Mouse (Mus musculus): ENCODE measurements at regions not wholly inside any gene's neighbourhood (a gene's known extent, or its start where the extent isn't known, plus 50 kb on each side); places are given as distances from the start of the nearest gene placed in this dataset.

GRCm38 (mm10) chr5:43071541-43071940, 161.4 kb upstream of the Cpeb2 start:
- no peaks in the 10 kb centered on the region for H3K27me3 ChIP-seq (ENCODE audit: insufficient read depth, low read length)
- no peak for ATAC-seq
- H3K27ac ChIP-seq = no peak overlapping the region
- H3K4me2 ChIP-seq (ENCODE audit: low read depth, low read length) = no peak overlapping the region
- TF ChIP-seq CTCF (IDR thresholded peaks at IDR 0.05; ENCODE audit: low read depth) = no peak
- no peaks in the 10 kb centered on the region for H3K9me3 ChIP-seq (ENCODE audit: low read length)
- no peak overlapping the region for H3K4me3 ChIP-seq (ENCODE audit: low read length)
- DNase-seq (ENCODE audit: low spot score) = no peak
- H3K9ac ChIP-seq (replicated peaks; ENCODE audit: low read length) = no peak overlapping the region
- no peaks in the 10 kb centered on the region for H3K4me1 ChIP-seq (ENCODE audit: insufficient read depth, low read length)
- no peaks in the 10 kb centered on the region for H3K36me3 ChIP-seq (ENCODE audit: insufficient read depth, low read length)
- 92% methylated on average over 3 of the region's 3 CpGs for WGBS

- H3K9me3 ChIP-seq (ENCODE audit: low read length) = no peaks in the 10 kb centered on the region
- WGBS = 85% methylated on average over 2 of the region's 2 CpGs
- no peaks in the 10 kb centered on the region for H3K27me3 ChIP-seq (ENCODE audit: insufficient read depth, low read length)
- H3K36me3 ChIP-seq (ENCODE audit: insufficient read depth, low read length) = no peaks in the 10 kb centered on the region
- TF ChIP-seq CTCF (IDR thresholded peaks at IDR 0.05; ENCODE audit: low read depth) = no peak
- H3K4me1 ChIP-seq (ENCODE audit: insufficient read depth, low read length) = no peaks in the 10 kb centered on the region
- no peak overlapping the region for H3K9ac ChIP-seq (replicated peaks; ENCODE audit: low read length)
- H3K27ac ChIP-seq = no peak overlapping the region
- no peak overlapping the region for H3K4me3 ChIP-seq (ENCODE audit: low read length)
- H3K4me2 ChIP-seq (ENCODE audit: low read depth, low read length) = no peak overlapping the region
- no peak for ATAC-seq
- no peak for DNase-seq (ENCODE audit: low spot score)
These were observed 160.6 kb upstream of the Cpeb2 start for GRCm38 (mm10) chr5:43072340-43072739.

GRCm38 (mm10) chr5:43074536-43074935, 158.4 kb upstream of the Cpeb2 start:
- TF ChIP-seq CTCF (IDR thresholded peaks at IDR 0.05; ENCODE audit: low read depth) = no peak
- H3K27ac ChIP-seq = no peak overlapping the region
- no peaks in the 10 kb centered on the region for H3K36me3 ChIP-seq (ENCODE audit: insufficient read depth, low read length)
- 86% methylated on average over 3 of the region's 3 CpGs for WGBS
- no peak for DNase-seq (ENCODE audit: low spot score)
- H3K9me3 ChIP-seq (ENCODE audit: low read length) = no peaks in the 10 kb centered on the region
- no peaks in the 10 kb centered on the region for H3K27me3 ChIP-seq (ENCODE audit: insufficient read depth, low read length)
- H3K4me2 ChIP-seq (ENCODE audit: low read depth, low read length) = no peak overlapping the region
- H3K9ac ChIP-seq (replicated peaks; ENCODE audit: low read length) = no peak overlapping the region
- no peak overlapping the region for H3K4me3 ChIP-seq (ENCODE audit: low read length)
- H3K4me1 ChIP-seq (ENCODE audit: insufficient read depth, low read length) = no peaks in the 10 kb centered on the region
- no peak for ATAC-seq

GRCm38 (mm10) chr5:43080252-43080651, 152.7 kb upstream of the Cpeb2 start:
- DNase-seq (ENCODE audit: low spot score) = no peak
- Histone ChIP-seq H3K27me3 (ENCODE audit: insufficient read depth, low read length) (no peaks in the 10 kb centered on the region), H3K36me3 (ENCODE audit: insufficient read depth, low read length) (no peaks in the 10 kb centered on the region), H3K27ac (no peak overlapping the region), H3K4me2 (ENCODE audit: low read depth, low read length) (no peak overlapping the region), H3K9me3 (ENCODE audit: low read length) (no peaks in the 10 kb centered on the region), H3K4me1 (ENCODE audit: insufficient read depth, low read length) (no peaks in the 10 kb centered on the region), H3K9ac (replicated peaks; ENCODE audit: low read length) (no peak overlapping the region), H3K4me3 (ENCODE audit: low read length) (no peak overlapping the region)
- ATAC-seq = no peak
- no peak for TF ChIP-seq CTCF (IDR thresholded peaks at IDR 0.05; ENCODE audit: low read depth)
- WGBS = 91% methylated on average over 1 of the region's 1 CpGs

- 67% methylated on average over 11 of the region's 11 CpGs for WGBS
- TF ChIP-seq CTCF (IDR thresholded peaks at IDR 0.05; ENCODE audit: low read depth) = no peak
- H3K9ac ChIP-seq (replicated peaks; ENCODE audit: low read length) = no peak overlapping the region
- no peaks in the 10 kb centered on the region for H3K9me3 ChIP-seq (ENCODE audit: low read length)
- no peak overlapping the region for H3K4me3 ChIP-seq (ENCODE audit: low read length)
- H3K27me3 ChIP-seq (ENCODE audit: insufficient read depth, low read length) = no peaks in the 10 kb centered on the region
- ATAC-seq = no peak
- no peak overlapping the region for H3K4me2 ChIP-seq (ENCODE audit: low read depth, low read length)
- H3K36me3 ChIP-seq (ENCODE audit: insufficient read depth, low read length) = no peaks in the 10 kb centered on the region
- H3K4me1 ChIP-seq (ENCODE audit: insufficient read depth, low read length) = no peaks in the 10 kb centered on the region
- DNase-seq (ENCODE audit: low spot score) = no peak
- no peak overlapping the region for H3K27ac ChIP-seq
These were observed 151.1 kb upstream of the Cpeb2 start for GRCm38 (mm10) chr5:43081561-43082534.

GRCm38 (mm10) chr5:43087077-43087476, 145.9 kb upstream of the Cpeb2 start:
- no peak for DNase-seq (ENCODE audit: low spot score)
- no peak for ATAC-seq
- H3K9me3 ChIP-seq (ENCODE audit: low read length) = no peaks in the 10 kb centered on the region
- no peak for TF ChIP-seq CTCF (IDR thresholded peaks at IDR 0.05; ENCODE audit: low read depth)
- H3K4me1 ChIP-seq (ENCODE audit: insufficient read depth, low read length) = no peaks in the 10 kb centered on the region
- H3K9ac ChIP-seq (replicated peaks; ENCODE audit: low read length) = no peak overlapping the region
- no peak overlapping the region for H3K27ac ChIP-seq
- H3K36me3 ChIP-seq (ENCODE audit: insufficient read depth, low read length) = no peaks in the 10 kb centered on the region
- no peak overlapping the region for H3K4me2 ChIP-seq (ENCODE audit: low read depth, low read length)
- H3K27me3 ChIP-seq (ENCODE audit: insufficient read depth, low read length) = no peaks in the 10 kb centered on the region
- no peak overlapping the region for H3K4me3 ChIP-seq (ENCODE audit: low read length)
- WGBS = 93% methylated on average over 2 of the region's 2 CpGs

GRCm38 (mm10) chr5:43087907-43088387, 145.0 kb upstream of the Cpeb2 start:
- H3K4me2 ChIP-seq (ENCODE audit: low read depth, low read length) = no peak overlapping the region
- WGBS = 55% methylated on average over 8 of the region's 8 CpGs
- ATAC-seq (peak; percentile 35; the same call in 1 of the 2 replicates), DNase-seq (ENCODE audit: low spot score) (no peak)
- no peaks in the 10 kb centered on the region for H3K9me3 ChIP-seq (ENCODE audit: low read length)
- no peaks in the 10 kb centered on the region for H3K4me1 ChIP-seq (ENCODE audit: insufficient read depth, low read length)
- no peak overlapping the region for H3K9ac ChIP-seq (replicated peaks; ENCODE audit: low read length)
- no peaks in the 10 kb centered on the region for H3K36me3 ChIP-seq (ENCODE audit: insufficient read depth, low read length)
- no peak for TF ChIP-seq CTCF (IDR thresholded peaks at IDR 0.05; ENCODE audit: low read depth)
- no peak overlapping the region for H3K4me3 ChIP-seq (ENCODE audit: low read length)
- H3K27ac ChIP-seq = peak overlapping the region; percentile 41; the same call in 1 of the 2 replicates
- H3K27me3 ChIP-seq (ENCODE audit: insufficient read depth, low read length) = no peaks in the 10 kb centered on the region
